Mouse (Mus musculus) forebrain, embryonic 14.5 days (tissue): ENCODE results near the gene Ovol1. TPM values are rescaled to one million over a fixed set of nuclear protein-coding genes. Genes with fewer than 3 reads are reported as not detected.

Experiments
- ATAC-seq: fragments of 200-750 bp; cut with Nextera tagmentation; 2 replicates; pipeline ENCODE4 v1.8.0; 2017; ENCODE audit warnings: mild to moderate bottlenecking, moderate library complexity
- DNase-seq: peaks from one replicate; pipeline ENCODE4 v3.0.0-alpha.2; 2015; ENCODE audit warnings: low spot score
- H3K27ac ChIP-seq: fragments of 300-500 bp; sonication (generic); 2 replicates; pipeline ENCODE4 v1.5.1; 2014; ENCODE audit warnings: low read depth, mild to moderate bottlenecking, control low read depth, low read length, moderate library complexity
- H3K27me3 ChIP-seq: fragments of 300-500 bp; sonication (generic); replicated peaks from 2 replicates; pipeline ENCODE4 v1.6.1; 2014; ENCODE audit warnings: low read length, control low read depth, mixed read lengths; ENCODE audit not compliant: control insufficient read depth, insufficient read depth
- H3K36me3 ChIP-seq: fragments of 300-500 bp; sonication (generic); 2 replicates; pipeline ENCODE4 v1.6.1; 2014; ENCODE audit warnings: low read length, control low read depth; ENCODE audit not compliant: control insufficient read depth, insufficient read depth
- H3K4me1 ChIP-seq: fragments of 300-500 bp; sonication (generic); 2 replicates; pipeline ENCODE4 v1.6.1; 2014; ENCODE audit warnings: antibody characterized with exemption, low read length, control low read depth; ENCODE audit not compliant: control insufficient read depth, insufficient read depth
- H3K4me2 ChIP-seq: fragments of 300-500 bp; sonication (generic); 2 replicates; pipeline ENCODE4 v1.6.1; 2014; ENCODE audit warnings: mild to moderate bottlenecking, control low read depth, low read length
- H3K4me3 ChIP-seq: fragments of 300-500 bp; sonication (generic); 2 replicates; pipeline ENCODE4 v1.5.1; 2014; ENCODE audit warnings: low read depth, low read length, control low read depth
- H3K9ac ChIP-seq: fragments of 300-500 bp; sonication (generic); 2 replicates; pipeline ENCODE4 v1.6.1; 2014; ENCODE audit warnings: mild to moderate bottlenecking, low read length, control low read depth, moderate library complexity
- H3K9me3 ChIP-seq: fragments of 300-500 bp; sonication (generic); replicated peaks from 2 replicates; pipeline ENCODE4 v1.6.1; 2016; ENCODE audit warnings: low read length, control low read depth, mixed read lengths; ENCODE audit not compliant: control insufficient read depth
- WGBS: fragments of 180-500 bp; shearing (Covaris S2); extraction: QIAGEN DNeasy Blood & Tissue Kit; methylation state at CpG from one replicate; pipeline ENCODE4 v1.1.7; 2014; 5-methylcytosine and 5-hydroxymethylcytosine counted together
- polyA plus RNA-seq: library from polyadenylated mRNA; unstranded; fragments of >200 nt; fragmentation: Nextera tagmentation; extraction: Ambion mirVana; gene quantifications from 2 replicates; pipeline ENCODE4 v1.2.1, GENCODE M21; 2014

Gene Ovol1
- polyA plus RNA-seq, 1 experiment from 2014 or later: not detected

DNA sequence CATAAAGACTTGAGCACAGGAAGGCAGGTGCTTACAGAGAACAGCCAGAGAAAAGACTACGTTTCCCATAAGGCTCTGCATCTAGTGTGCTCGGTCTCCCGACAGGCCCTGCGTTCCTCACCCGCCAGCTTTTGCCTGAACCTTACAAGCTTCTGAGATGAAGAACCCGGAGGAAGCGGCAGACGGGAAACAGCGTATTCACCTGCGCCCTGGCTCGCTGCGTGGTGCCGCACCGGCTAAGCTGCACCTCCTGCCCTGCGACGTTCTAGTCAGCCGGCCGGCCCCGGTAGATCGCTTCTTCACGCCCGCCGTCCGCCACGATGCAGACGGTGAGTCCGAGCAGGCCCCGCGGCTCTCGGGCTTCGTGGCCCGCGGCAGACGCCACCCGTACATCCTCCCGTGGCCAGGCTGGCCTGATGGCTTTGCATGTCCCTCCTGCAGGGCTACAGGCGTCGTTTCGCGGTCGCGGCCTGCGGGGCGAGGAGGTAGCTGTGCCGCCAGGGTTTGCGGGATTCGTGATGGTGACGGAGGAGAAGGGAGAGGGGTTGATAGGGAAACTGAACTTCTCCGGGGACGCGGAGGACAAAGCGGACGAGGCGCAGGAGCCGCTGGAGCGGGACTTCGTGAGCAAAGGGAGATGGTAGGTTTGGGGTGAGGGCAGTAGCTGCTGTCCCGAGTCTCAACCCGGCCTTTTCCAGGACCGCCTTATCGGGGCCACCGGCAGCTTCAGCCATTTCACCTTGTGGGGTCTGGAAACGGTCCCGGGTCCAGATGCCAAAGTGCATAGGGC lies 41.5 kb upstream of the Ovol1 start, which contains the start of gene Rnaseh2c:
Rnaseh2c (plus strand) TSS at position 122 of the 790 bp plus-strand sequence.
- Histone ChIP-seq H3K9me3 (no peaks in the 10 kb centered on the region), H3K27me3 (no peaks in the 10 kb centered on the region), H3K36me3 (peaks cover 43% of the 10 kb centered on the region), H3K4me1 (peaks cover 11% of the 10 kb centered on the region), H3K9ac (peak within 1 kb of the TSS; percentile 94), H3K4me2 (peak within 1 kb of the TSS; percentile 90), H3K27ac (peak within 1 kb of the TSS; percentile 82), H3K4me3 (peak within 1 kb of the TSS; percentile 92)
- under 1% methylated on average over 64 of the region's 64 CpGs for WGBS
- DNase-seq (peak; percentile 96), ATAC-seq (peak; percentile 93)

- WGBS: 74% methylated on average over 4 of the region's 4 CpGs
- ATAC-seq: no peak
Measured at GRCm38 (mm10) chr19:5599224-5599623, 38.8 kb upstream of the Ovol1 start.

DNA sequence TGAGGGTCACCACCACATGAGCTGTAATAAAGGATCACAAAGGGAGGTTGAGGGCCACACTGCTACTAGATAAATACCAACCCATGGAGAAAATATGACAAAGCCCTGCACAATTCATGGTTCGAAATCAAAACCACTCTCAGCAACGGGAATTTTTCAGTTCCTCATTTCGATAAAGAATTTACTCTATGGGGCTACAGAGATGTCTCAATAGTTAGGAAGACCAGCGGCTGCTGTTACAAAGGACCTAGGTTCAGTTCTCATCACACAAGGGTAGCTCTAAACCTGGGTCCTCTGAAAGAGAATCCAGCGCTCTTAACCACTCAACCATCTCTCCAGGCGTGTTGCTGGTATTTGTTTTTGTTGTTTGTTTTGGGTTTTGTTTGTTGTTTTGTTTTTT lies 31.4 kb upstream of the Ovol1 start:
- H3K4me1 ChIP-seq: no peaks in the 10 kb centered on the region
- DNase-seq: no peak

More at GRCm38 (mm10) chr19:5599224-5599623, 38.8 kb upstream of the Ovol1 start:
- peaks cover 11% of the 10 kb centered on the region for H3K4me1 ChIP-seq
- no peak overlapping the region for H3K4me2 ChIP-seq
- no peak overlapping the region for H3K9ac ChIP-seq
- no peak overlapping the region for H3K27ac ChIP-seq
- no peak for DNase-seq
- peaks cover 16% of the 10 kb centered on the region for H3K36me3 ChIP-seq
- H3K4me3 ChIP-seq: no peak overlapping the region
- no peaks in the 10 kb centered on the region for H3K27me3 ChIP-seq
- no peaks in the 10 kb centered on the region for H3K9me3 ChIP-seq

DNA sequence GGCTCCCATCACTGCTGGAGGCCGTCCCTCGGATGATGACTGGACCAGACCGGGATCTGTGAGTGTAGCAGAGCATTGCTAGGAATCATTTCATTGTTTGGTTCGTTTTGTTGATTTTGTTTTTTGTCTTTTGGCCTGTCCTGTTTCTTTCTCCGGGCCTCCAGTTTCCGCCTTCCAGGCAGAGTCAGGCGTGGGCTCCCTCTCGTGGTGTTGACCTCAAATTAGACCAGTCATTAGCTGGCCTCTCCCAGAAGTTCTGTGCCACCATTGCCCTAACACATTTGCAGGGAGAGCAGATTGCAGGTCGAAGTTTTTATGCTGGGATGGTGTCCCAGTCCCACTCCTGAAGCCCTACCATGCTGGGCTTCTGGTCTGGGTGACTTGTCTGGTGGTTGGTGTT lies 28.7 kb upstream of the Ovol1 start:
- 76% methylated on average over 9 of the region's 9 CpGs for WGBS
- H3K27me3 ChIP-seq: no peaks in the 10 kb centered on the region
- H3K4me3 ChIP-seq: no peak overlapping the region
- no peak overlapping the region for H3K27ac ChIP-seq
- H3K9ac ChIP-seq: no peak overlapping the region
- no peaks in the 10 kb centered on the region for H3K36me3 ChIP-seq
- H3K9me3 ChIP-seq: no peaks in the 10 kb centered on the region
- no peak for DNase-seq
- ATAC-seq: no peak
- H3K4me1 ChIP-seq: no peaks in the 10 kb centered on the region
- no peak overlapping the region for H3K4me2 ChIP-seq

More for the DNA sequence above, 31.4 kb upstream of the Ovol1 start:
- 92% methylated on average over 6 of the region's 6 CpGs for WGBS
- H3K4me3 ChIP-seq: no peak overlapping the region
- ATAC-seq: no peak
- H3K27me3 ChIP-seq: no peaks in the 10 kb centered on the region
- H3K9ac ChIP-seq: no peak overlapping the region
- H3K9me3 ChIP-seq: no peaks in the 10 kb centered on the region
- no peak overlapping the region for H3K4me2 ChIP-seq
- H3K36me3 ChIP-seq: no peaks in the 10 kb centered on the region
- no peak overlapping the region for H3K27ac ChIP-seq

- no peaks in the 10 kb centered on the region for H3K36me3 ChIP-seq
- no peaks in the 10 kb centered on the region for H3K27me3 ChIP-seq
- H3K9ac ChIP-seq: no peak overlapping the region
- no peak overlapping the region for H3K27ac ChIP-seq
- H3K4me3 ChIP-seq: no peak overlapping the region
- no peaks in the 10 kb centered on the region for H3K9me3 ChIP-seq
- DNase-seq (no peak), ATAC-seq (no peak)
- no peak overlapping the region for H3K4me2 ChIP-seq
- WGBS: 85% methylated on average over 2 of the region's 2 CpGs
- H3K4me1 ChIP-seq: no peaks in the 10 kb centered on the region
Measured at GRCm38 (mm10) chr19:5581995-5582394, 21.5 kb upstream of the Ovol1 start.

- Histone ChIP-seq H3K36me3 (no peaks in the 10 kb centered on the region), H3K27me3 (no peaks in the 10 kb centered on the region), H3K4me3 (no peak overlapping the region), H3K4me1 (no peaks in the 10 kb centered on the region), H3K27ac (no peak overlapping the region), H3K4me2 (no peak overlapping the region), H3K9me3 (no peaks in the 10 kb centered on the region), H3K9ac (no peak overlapping the region)
- DNase-seq: no peak
- ATAC-seq: no peak
- 85% methylated on average over 6 of the region's 6 CpGs for WGBS
Measured at GRCm38 (mm10) chr19:5580776-5581175, 20.3 kb upstream of the Ovol1 start.

GRCm38 (mm10) chr19:5579971-5580370 lies 19.5 kb upstream of the Ovol1 start:
- DNase-seq (no peak), ATAC-seq (no peak)
- Histone ChIP-seq H3K27ac (no peak overlapping the region), H3K4me2 (no peak overlapping the region), H3K27me3 (no peaks in the 10 kb centered on the region), H3K9ac (no peak overlapping the region), H3K9me3 (no peaks in the 10 kb centered on the region), H3K36me3 (no peaks in the 10 kb centered on the region), H3K4me3 (no peak overlapping the region), H3K4me1 (no peaks in the 10 kb centered on the region)
- 64% methylated on average over 4 of the region's 4 CpGs for WGBS

DNA sequence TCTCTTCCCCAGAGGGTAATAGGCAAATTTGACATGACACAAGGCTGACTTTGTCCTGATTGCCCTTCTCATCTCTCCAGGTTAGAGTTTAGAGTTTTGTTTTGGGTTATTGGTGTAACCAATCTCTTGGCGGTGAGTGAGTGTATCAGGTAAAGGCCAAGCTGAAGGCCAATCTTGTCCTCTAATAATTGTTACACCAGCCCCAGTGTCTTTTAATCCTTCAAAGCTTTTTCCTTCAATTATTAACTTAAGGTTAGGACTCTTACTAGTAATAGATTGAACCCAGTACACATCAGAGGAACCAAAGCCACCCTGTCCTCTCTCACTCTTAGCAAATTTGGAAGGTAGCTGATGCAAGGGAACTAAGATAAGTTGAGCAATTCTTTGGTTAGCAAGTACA lies 14.9 kb upstream of the Ovol1 start:
- H3K4me2 ChIP-seq: no peak overlapping the region
- no peaks in the 10 kb centered on the region for H3K27me3 ChIP-seq
- H3K4me1 ChIP-seq: no peaks in the 10 kb centered on the region
- no peak overlapping the region for H3K27ac ChIP-seq
- no peak for DNase-seq
- no peak overlapping the region for H3K4me3 ChIP-seq
- H3K36me3 ChIP-seq: no peaks in the 10 kb centered on the region
- H3K9ac ChIP-seq: no peak overlapping the region
- no peak for ATAC-seq
- H3K9me3 ChIP-seq: no peaks in the 10 kb centered on the region
- WGBS: 100% methylated on average over 1 of the region's 1 CpGs

DNA sequence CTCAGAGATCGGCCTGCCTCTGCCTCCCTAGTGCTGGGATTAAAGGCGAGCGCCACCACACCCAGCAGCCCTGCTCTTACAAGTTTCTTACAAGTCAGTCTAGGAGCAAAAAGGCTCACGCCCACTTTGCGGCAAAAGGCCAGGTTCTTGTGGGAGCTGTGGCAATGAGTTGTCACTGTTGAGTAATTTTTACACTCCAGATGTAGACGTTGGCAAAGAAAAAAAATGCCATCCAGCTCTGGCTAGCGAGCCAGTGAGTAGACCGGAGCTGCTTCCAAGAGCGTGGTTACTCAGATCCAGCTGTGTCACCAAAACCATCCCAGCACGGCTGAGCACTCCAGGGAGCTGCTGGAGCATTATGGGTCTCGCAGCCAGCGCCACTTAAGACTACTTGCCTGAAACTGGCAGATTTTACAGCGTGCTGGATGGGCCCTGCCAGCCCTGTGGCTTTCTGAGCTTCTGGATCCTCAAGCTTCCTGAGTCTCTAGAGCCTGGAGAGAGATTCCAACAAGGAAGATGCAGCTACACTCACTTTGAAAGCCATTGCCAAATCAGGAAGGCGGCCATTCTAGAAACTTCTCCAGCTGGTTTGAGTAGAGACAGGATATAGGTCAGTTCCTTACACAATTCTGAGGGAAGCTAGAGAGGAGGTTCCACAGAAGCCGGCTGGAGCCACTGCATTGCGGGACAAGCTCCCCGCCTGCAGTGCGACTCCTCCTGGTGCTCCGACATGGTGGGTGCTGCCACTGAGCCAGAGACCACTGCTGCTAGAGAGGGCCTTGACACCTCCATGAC lies 12.1 kb upstream of the Ovol1 start:
- H3K4me3 ChIP-seq: no peak overlapping the region
- DNase-seq (no peak), ATAC-seq (no peak)
- H3K4me2 ChIP-seq: no peak overlapping the region
- no peak overlapping the region for H3K9ac ChIP-seq
- H3K9me3 ChIP-seq: no peaks in the 10 kb centered on the region
- H3K36me3 ChIP-seq: no peaks in the 10 kb centered on the region
- WGBS: 88% methylated on average over 19 of the region's 19 CpGs
- no peak overlapping the region for H3K27ac ChIP-seq
- no peaks in the 10 kb centered on the region for H3K27me3 ChIP-seq
- no peaks in the 10 kb centered on the region for H3K4me1 ChIP-seq
